In the genomic region with DNA sequence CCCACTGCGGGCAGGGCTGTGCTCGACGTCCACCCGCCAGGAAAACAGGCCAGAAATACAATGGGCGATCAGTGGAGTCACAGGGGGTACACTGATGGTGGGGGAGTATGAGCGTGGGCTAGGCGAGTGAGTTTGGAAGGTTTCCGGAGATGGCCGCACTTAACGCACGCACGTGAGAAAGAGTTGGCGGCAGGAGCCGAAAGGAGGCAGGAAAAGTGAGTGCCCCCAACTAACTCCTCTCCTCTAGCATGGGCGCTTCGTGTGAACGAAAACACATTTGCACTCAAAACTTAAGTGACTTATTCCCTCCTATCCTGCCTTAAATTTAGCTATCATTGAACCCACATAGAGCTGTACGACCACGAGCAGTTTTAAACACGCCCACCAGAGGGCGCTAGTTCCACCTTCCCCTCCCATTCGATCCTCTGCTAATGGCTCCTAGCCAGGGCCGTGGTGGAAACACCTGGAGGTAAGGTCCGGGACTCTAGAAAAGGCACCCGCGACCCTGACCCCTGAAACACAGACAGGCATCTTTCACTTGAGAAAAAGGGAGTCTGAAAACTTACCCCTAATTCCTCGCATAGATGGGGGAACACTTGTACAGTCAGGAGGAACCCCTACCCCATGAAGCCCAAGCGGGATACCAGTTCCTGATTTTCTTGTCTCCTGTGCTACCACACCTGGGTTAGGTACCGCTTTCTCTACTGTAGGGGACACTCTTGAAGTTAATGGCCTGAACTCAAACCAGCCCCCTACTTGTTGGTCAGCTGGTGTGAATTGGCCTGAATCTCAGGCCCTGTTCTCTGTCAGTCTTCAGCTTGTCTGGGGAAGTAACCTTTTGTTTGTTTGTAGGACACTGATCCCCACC, we compare ENCODE assay signal across 8 mouse cellular contexts. TPM values are rescaled to one million over a fixed set of nuclear protein-coding genes. Genes with fewer than 3 reads are reported as not detected.
DNase-seq lines count a peak whose midpoint lies in the region; ATAC-seq lines count a peak whose summit lies in the region.

No protein-coding gene starts in this region.

- WGBS in midbrain, embryonic 14.5 days = 11% methylated on average over 29 of the region's 29 CpGs
- 9% methylated on average over 29 of the region's 29 CpGs for WGBS in midbrain, embryonic 13.5 days
- 13% methylated on average over 29 of the region's 29 CpGs for WGBS in intestine, embryonic 14.5 days

- no peak for ATAC-seq in midbrain, embryonic 14.5 days (ENCODE audit: low FRiP score, low TSS enrichment)
- no peak for ATAC-seq in midbrain, embryonic 13.5 days
- no peak; the same call in 1 of the 2 replicates for ATAC-seq in intestine, embryonic 14.5 days (replicated peaks; ENCODE audit: low FRiP score, low TSS enrichment, low read depth)
- ATAC-seq in megakaryocyte, adult 5-6 weeks (ENCODE audit: poor library complexity, severe bottlenecking) = peak; percentile 41; the same call in 1 of the 2 replicates

- no peak overlapping the region for H3K4me3 ChIP-seq in midbrain, embryonic 14.5 days (replicated peaks; ENCODE audit: low read depth, low read length)
- no peak overlapping the region for H3K4me3 ChIP-seq in midbrain, embryonic 13.5 days (replicated peaks)
- H3K4me3 ChIP-seq in intestine, embryonic 14.5 days (ENCODE audit: low read depth, low read length) = no peak overlapping the region

- peak; percentile 79 for DNase-seq in midbrain, embryonic 14.5 days
- DNase-seq in cerebellum, postnatal 10 days = peak; percentile 88 to 89
- peak; percentile 80 for DNase-seq in gastrocnemius, postnatal 10 days
- DNase-seq in intestine, embryonic 14.5 days (ENCODE audit: low spot score) = peak; percentile 87
- DNase-seq in left cerebral cortex, adult 8-10 months (ENCODE audit: low spot score in 2 of 2) = peak; percentile 58 to 73
- DNase-seq in spleen, postnatal 14 days (ENCODE audit: low spot score in 2 of 2) = peak; percentile 57 to 72

- H3K4me1 ChIP-seq in midbrain, embryonic 14.5 days (ENCODE audit: control insufficient read depth, insufficient read depth, low read length) = peaks cover 23% of the 10 kb centered on the region
- H3K4me1 ChIP-seq in midbrain, embryonic 13.5 days (replicated peaks) = peaks cover 48% of the 10 kb centered on the region
- peaks cover 9% of the 10 kb centered on the region for H3K4me1 ChIP-seq in intestine, embryonic 14.5 days (replicated peaks; ENCODE audit: control insufficient read depth, insufficient read depth, low read length)

- no peak overlapping the region for H3K9ac ChIP-seq in midbrain, embryonic 14.5 days (replicated peaks; ENCODE audit: low read length)
- H3K9ac ChIP-seq in midbrain, embryonic 13.5 days (replicated peaks) = no peak overlapping the region
- H3K9ac ChIP-seq in intestine, embryonic 14.5 days (ENCODE audit: low read length) = no peak overlapping the region

- no peak overlapping the region for H3K27ac ChIP-seq in midbrain, embryonic 14.5 days (replicated peaks; ENCODE audit: low read depth, low read length)
- no peak overlapping the region for H3K27ac ChIP-seq in midbrain, embryonic 13.5 days
- H3K27ac ChIP-seq in intestine, embryonic 14.5 days (ENCODE audit: low read depth) = no peak overlapping the region

- no peak overlapping the region for H3K4me2 ChIP-seq in midbrain, embryonic 14.5 days (ENCODE audit: low read length)
- H3K4me2 ChIP-seq in midbrain, embryonic 13.5 days (replicated peaks) = no peak overlapping the region
- no peak overlapping the region for H3K4me2 ChIP-seq in intestine, embryonic 14.5 days (ENCODE audit: low read length)

- H3K36me3 ChIP-seq in midbrain, embryonic 14.5 days (ENCODE audit: control insufficient read depth, insufficient read depth, low read length) = peaks cover 4% of the 10 kb centered on the region
- H3K36me3 ChIP-seq in midbrain, embryonic 13.5 days = peaks cover 4% of the 10 kb centered on the region; the same call in 1 of the 2 replicates
- peaks cover 8% of the 10 kb centered on the region for H3K36me3 ChIP-seq in intestine, embryonic 14.5 days (ENCODE audit: control insufficient read depth, insufficient read depth, low read length)

- H3K9me3 ChIP-seq in midbrain, embryonic 14.5 days (ENCODE audit: control insufficient read depth, low read length) = no peaks in the 10 kb centered on the region
- H3K9me3 ChIP-seq in midbrain, embryonic 13.5 days = no peaks in the 10 kb centered on the region
- H3K9me3 ChIP-seq in intestine, embryonic 14.5 days (ENCODE audit: control insufficient read depth, low read length) = no peaks in the 10 kb centered on the region

- H3K27me3 ChIP-seq in midbrain, embryonic 14.5 days (ENCODE audit: control insufficient read depth, insufficient read depth, low read length) = peaks cover 53% of the 10 kb centered on the region
- peaks cover 69% of the 10 kb centered on the region for H3K27me3 ChIP-seq in midbrain, embryonic 13.5 days
- H3K27me3 ChIP-seq in intestine, embryonic 14.5 days (replicated peaks; ENCODE audit: control insufficient read depth, insufficient read depth, low read length) = peaks cover 53% of the 10 kb centered on the region

RNA-seq across cellular contexts. Expression of a gene that starts 3.0 kb away (rescaled TPM):
- 7.6 and 26.4 TPM in 2 replicates for polyA plus RNA-seq in midbrain, embryonic 14.5 days (2014; fragmentation: Nextera tagmentation; extraction: Ambion mirVana)
- 6.2 and 7.8 TPM in 2 replicates for polyA plus RNA-seq in midbrain, embryonic 13.5 days (2015; fragmentation: Nextera tagmentation; extraction: Ambion mirVana)
- total RNA-seq in gastrocnemius, postnatal 10 days (2021) = 10 to 100 TPM; 19.0 to 21.0 TPM
- 16.3 and 16.7 TPM in 2 replicates for polyA plus RNA-seq in intestine, embryonic 14.5 days (2014; fragmentation: Nextera tagmentation; extraction: Ambion mirVana)
- 1 to 10 TPM; 4.7 to 6.8 (median 5.7) TPM for total RNA-seq in left cerebral cortex, adult 8-10 months (2022)
- 36.5 and 39.2 TPM in 2 replicates for total RNA-seq in megakaryocyte, adult 5-6 weeks (2015)
- 30.4 and 38.4 TPM in 2 replicates for total RNA-seq in megakaryocyte, adult 5-6 weeks (2017)

RNA-seq across cellular contexts. Expression of a gene that starts 3.7 kb away (rescaled TPM):
- polyA plus RNA-seq in midbrain, embryonic 14.5 days (2014; fragmentation: Nextera tagmentation; extraction: Ambion mirVana) = 0.18 and 0.54 TPM in 2 replicates
- polyA plus RNA-seq in midbrain, embryonic 13.5 days (2015; fragmentation: Nextera tagmentation; extraction: Ambion mirVana) = 2.1 and 2.8 TPM in 2 replicates
- total RNA-seq in gastrocnemius, postnatal 10 days (2021) = not detected
- not detected in 2 replicates for polyA plus RNA-seq in intestine, embryonic 14.5 days (2014; fragmentation: Nextera tagmentation; extraction: Ambion mirVana)
- not detected for total RNA-seq in left cerebral cortex, adult 8-10 months (2022)
- not detected in 2 replicates for total RNA-seq in megakaryocyte, adult 5-6 weeks (2015)
- not detected in 2 replicates for total RNA-seq in megakaryocyte, adult 5-6 weeks (2017)

RNA-seq across cellular contexts. Expression of a gene that starts 37.2 kb away (rescaled TPM):
- polyA plus RNA-seq in midbrain, embryonic 14.5 days (2014; fragmentation: Nextera tagmentation; extraction: Ambion mirVana) = 95.8 and 118 TPM in 2 replicates
- 96.2 and 102 TPM in 2 replicates for polyA plus RNA-seq in midbrain, embryonic 13.5 days (2015; fragmentation: Nextera tagmentation; extraction: Ambion mirVana)
- total RNA-seq in gastrocnemius, postnatal 10 days (2021) = 10 to 100 TPM; 36.0 to 44.4 TPM
- polyA plus RNA-seq in intestine, embryonic 14.5 days (2014; fragmentation: Nextera tagmentation; extraction: Ambion mirVana) = 55.0 and 58.9 TPM in 2 replicates
- 100 to 1,000 TPM; 142 to 157 (median 154) TPM for total RNA-seq in left cerebral cortex, adult 8-10 months (2022)
- total RNA-seq in megakaryocyte, adult 5-6 weeks (2015) = 91.8 and 94.7 TPM in 2 replicates
- total RNA-seq in megakaryocyte, adult 5-6 weeks (2017) = 157 and 170 TPM in 2 replicates
